Mouse (Mus musculus) testis, adult 2 months (tissue): ENCODE data around the gene H13.
A peak's percentile ranks its signal among the peaks of the same experiment; 100 is the strongest.

Experiments used
- CTCF ChIP-seq: fragments of 200-500 bp; IDR thresholded peaks from 2 replicates; pipeline ENCODE4 v1.5.1; 2012; ENCODE audit warnings: low read depth, mild to moderate bottlenecking, inconsistent platforms, low read length, moderate library complexity; ENCODE audit not compliant: control insufficient read depth, insufficient read depth, insufficient replicate concordance
- POLR2A ChIP-seq: fragments of 200-500 bp; IDR thresholded peaks from 2 replicates; pipeline ENCODE4 v1.6.1; 2012; ENCODE audit warnings: low read depth, mild to moderate bottlenecking, inconsistent platforms, low read length, moderate library complexity; ENCODE audit not compliant: control insufficient read depth

DNA sequence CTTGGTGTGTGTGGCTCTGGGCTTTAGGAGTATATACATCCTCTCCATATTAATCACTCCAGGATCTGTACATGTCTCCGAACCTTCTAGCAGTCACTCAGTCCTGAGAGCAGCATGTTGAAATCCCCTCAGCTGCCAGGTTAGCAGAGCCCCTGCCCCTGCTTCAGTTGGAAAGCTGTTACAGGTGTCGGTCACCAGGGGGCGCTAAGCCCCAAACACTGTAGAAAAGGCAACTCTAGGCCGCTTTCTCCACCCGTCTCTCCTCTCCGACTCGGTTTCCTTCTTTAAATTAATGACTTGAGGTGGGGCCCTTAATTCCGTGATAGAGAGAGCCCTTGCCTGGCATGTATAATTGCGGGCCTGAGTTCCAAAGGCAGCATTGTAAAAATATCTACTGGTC is 24.0 kb downstream of the H13 start:
- TF ChIP-seq CTCF (peak; percentile 82), POLR2A (no peak)
